Mouse (Mus musculus): ENCODE measurements around the gene Mamld1.

DNA sequence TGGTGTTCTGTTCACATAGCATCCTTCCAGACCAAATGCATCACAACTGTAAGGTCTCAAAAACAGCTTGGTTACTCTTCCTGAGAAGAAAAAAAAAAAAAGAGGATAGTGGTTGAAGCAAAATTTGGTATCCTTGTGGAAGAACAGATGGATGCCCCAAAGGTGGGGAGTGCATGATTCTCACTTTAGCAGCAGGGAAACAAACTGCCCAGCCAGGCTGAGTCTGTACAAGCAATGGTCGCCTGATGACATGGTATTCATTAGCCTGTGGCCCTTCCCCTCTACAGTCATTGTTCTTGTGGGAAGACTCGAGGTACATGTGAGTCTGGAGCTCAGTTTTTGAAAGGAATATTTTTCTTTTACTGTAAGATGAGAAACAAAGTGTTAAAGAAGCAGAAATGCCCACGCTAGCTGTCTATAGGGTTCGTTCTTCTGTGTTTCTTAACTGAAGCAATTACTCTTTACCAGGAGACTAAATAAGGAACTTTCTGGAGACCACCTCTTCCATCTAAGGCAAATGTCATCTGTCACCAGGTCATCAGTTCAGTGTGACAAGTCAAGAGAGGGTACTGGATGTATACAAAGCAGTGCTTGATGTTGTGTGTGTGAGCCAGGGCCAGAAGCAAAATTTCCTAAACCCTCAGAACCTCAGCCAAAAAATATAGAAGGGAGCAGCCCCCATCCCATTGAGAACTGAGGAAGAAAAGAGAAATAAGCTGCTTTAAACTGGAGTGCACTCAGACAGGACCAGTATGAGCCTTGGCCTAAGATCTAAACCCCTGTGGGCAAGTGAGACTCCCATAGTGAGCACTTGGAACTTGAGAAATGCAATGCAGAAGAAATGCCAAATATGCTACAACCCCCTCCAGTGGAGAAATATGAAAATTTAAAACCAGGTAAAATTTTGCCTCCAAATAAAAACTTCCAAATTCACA lies 72.6 kb downstream of the Mamld1 start:
- no peak for TF ChIP-seq CTCF (IDR thresholded peaks at IDR 0.05; ENCODE audit: extremely low read depth, insufficient read length, insufficient replicate concordance, low read depth, low read length)
- no peak for TF ChIP-seq POLR2A (IDR thresholded peaks at IDR 0.05; ENCODE audit: low read depth, low read length)

Data from small intestine, adult 2 months (tissue).